Mouse (Mus musculus) heart, embryonic 13.5 days (tissue): Measurements from ENCODE around the gene Tnnt1. TPM values are rescaled to one million over a fixed set of nuclear protein-coding genes. Genes with fewer than 3 reads are reported as not detected.

Experiments used
- ATAC-seq: fragments of 200-750 bp; cut with Nextera tagmentation; 2 replicates; pipeline ENCODE4 v1.8.0; 2017; ENCODE audit warnings: moderate TSS enrichment; ENCODE audit not compliant: insufficient number of reproducible peaks, low FRiP score, low TSS enrichment; ENCODE audit errors: extremely low read depth
- H3K27ac ChIP-seq: fragments of 300-500 bp; sonication (generic); replicated peaks from 2 replicates; pipeline ENCODE4 v1.5.1; 2015; ENCODE audit warnings: moderate library complexity, mild to moderate bottlenecking, inconsistent platforms
- H3K27me3 ChIP-seq: fragments of 300-500 bp; sonication (generic); replicated peaks from 2 replicates; pipeline ENCODE4 v1.6.1; 2015; ENCODE audit warnings: mild to moderate bottlenecking, inconsistent platforms
- H3K36me3 ChIP-seq: fragments of 300-500 bp; sonication (generic); 2 replicates; pipeline ENCODE4 v1.6.1; 2015; ENCODE audit warnings: mild to moderate bottlenecking, inconsistent platforms
- H3K4me1 ChIP-seq: fragments of 300-500 bp; sonication (generic); 2 replicates; pipeline ENCODE4 v1.6.1; 2015; ENCODE audit warnings: inconsistent platforms
- H3K4me2 ChIP-seq: fragments of 300-500 bp; sonication (generic); 2 replicates; pipeline ENCODE4 v1.6.1; 2015; ENCODE audit warnings: inconsistent platforms, mild to moderate bottlenecking, moderate library complexity
- H3K4me3 ChIP-seq: fragments of 300-500 bp; sonication (generic); 2 replicates; pipeline ENCODE4 v1.5.1; 2015; ENCODE audit warnings: moderate library complexity, mild to moderate bottlenecking, inconsistent platforms
- H3K9ac ChIP-seq: fragments of 300-500 bp; sonication (generic); 2 replicates; pipeline ENCODE4 v1.6.1; 2015; ENCODE audit warnings: inconsistent platforms, mild to moderate bottlenecking, moderate library complexity
- H3K9me3 ChIP-seq: fragments of 300-500 bp; sonication (generic); 2 replicates; pipeline ENCODE4 v1.6.1; 2016; ENCODE audit warnings: inconsistent platforms
- WGBS: fragments of 180-500 bp; shearing (Covaris S2); methylation state at CpG from one replicate; pipeline ENCODE4 v1.1.7; 2015; ENCODE audit warnings: mixed read lengths; 5-methylcytosine and 5-hydroxymethylcytosine counted together
- polyA plus RNA-seq: library from polyadenylated mRNA; unstranded; fragments of >200 nt; fragmentation: Nextera tagmentation; extraction: Ambion mirVana; gene quantifications from 2 replicates; pipeline ENCODE4 v1.2.1, GENCODE M21; 2015

Gene Tnnt1
- polyA plus RNA-seq = 610 and 755 TPM in 2 replicates

DNA sequence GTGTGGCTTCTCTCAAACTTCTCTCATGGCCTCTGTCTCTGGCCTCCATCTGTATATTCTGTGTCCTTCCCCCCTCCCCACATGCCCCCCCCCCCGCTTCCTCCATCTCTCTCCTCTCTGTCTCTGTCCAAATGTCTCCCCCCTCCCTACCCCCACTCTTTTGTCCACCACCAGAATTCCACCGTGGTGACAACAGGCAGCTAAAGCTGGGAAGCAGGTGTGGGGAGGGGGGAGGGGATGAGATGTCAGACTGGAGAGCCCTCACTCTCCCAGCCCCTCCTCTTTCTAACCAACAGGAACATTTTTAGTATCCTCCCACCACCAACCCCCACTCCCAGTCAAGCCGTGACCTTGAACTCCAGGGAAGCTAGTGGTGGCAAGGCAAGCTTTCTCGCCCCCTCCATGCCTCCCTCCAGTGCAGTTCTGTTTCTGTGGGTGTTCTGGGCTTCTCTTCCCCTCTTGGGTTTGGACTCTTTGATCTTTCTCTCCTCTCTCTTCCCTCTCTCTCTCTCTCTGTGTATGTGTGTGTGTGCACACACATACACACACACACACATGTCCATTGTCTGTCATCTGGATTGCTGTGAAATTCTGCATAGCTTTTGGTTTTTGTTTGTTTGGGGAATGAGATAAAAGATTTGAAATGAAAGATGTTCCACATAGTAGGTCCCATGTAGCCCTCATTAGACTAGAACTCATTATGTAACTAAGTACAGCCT, at the start of gene Tnnt1:
Tnnt1 (minus strand) TSS at position 51 of the 719 bp plus-strand sequence.
- H3K9ac ChIP-seq = peak within 1 kb of the TSS; percentile 78
- H3K36me3 ChIP-seq = peaks cover 31% of the 10 kb centered on the region

GRCm38 (mm10) chr7:4562660-4563059, 46.5 kb upstream of the Tnnt1 start:
- Histone ChIP-seq H3K27me3 (0 out of 2 replicates have a peak, but pooled peaks cover under 1% of the 10 kb centered on the region), H3K36me3 (no peaks in the 10 kb centered on the region), H3K4me1 (no peaks in the 10 kb centered on the region), H3K4me2 (no peak overlapping the region), H3K9ac (no peak overlapping the region), H3K27ac (no peak overlapping the region), H3K4me3 (no peak overlapping the region), H3K9me3 (no peaks in the 10 kb centered on the region)
- WGBS = 89% methylated on average over 3 of the region's 3 CpGs
- no peak for ATAC-seq

More for the DNA sequence above, at the start of gene Tnnt1:
- no peaks in the 10 kb centered on the region for H3K9me3 ChIP-seq
- peak within 1 kb of the TSS; percentile 93 for H3K27ac ChIP-seq
- peak within 1 kb of the TSS; percentile 63 for H3K4me2 ChIP-seq
- H3K4me1 ChIP-seq = peaks cover 88% of the 10 kb centered on the region
- H3K4me3 ChIP-seq = peak within 1 kb of the TSS; percentile 38
- no peaks in the 10 kb centered on the region for H3K27me3 ChIP-seq
- peak; percentile 49; the same call in 1 of the 2 replicates for ATAC-seq
- WGBS = 11% methylated on average over 4 of the region's 4 CpGs

- no peaks in the 10 kb centered on the region for H3K9me3 ChIP-seq
- peaks cover 33% of the 10 kb centered on the region for H3K27me3 ChIP-seq
- H3K4me1 ChIP-seq = no peaks in the 10 kb centered on the region
- no peak overlapping the region for H3K27ac ChIP-seq
- H3K9ac ChIP-seq = no peak overlapping the region
- H3K36me3 ChIP-seq = no peaks in the 10 kb centered on the region
- H3K4me2 ChIP-seq = no peak overlapping the region
- 58% methylated on average over 6 of the region's 6 CpGs for WGBS
- H3K4me3 ChIP-seq = no peak overlapping the region
- no peak for ATAC-seq
Observed at GRCm38 (mm10) chr7:4557167-4557560, 41.0 kb upstream of the Tnnt1 start.

DNA sequence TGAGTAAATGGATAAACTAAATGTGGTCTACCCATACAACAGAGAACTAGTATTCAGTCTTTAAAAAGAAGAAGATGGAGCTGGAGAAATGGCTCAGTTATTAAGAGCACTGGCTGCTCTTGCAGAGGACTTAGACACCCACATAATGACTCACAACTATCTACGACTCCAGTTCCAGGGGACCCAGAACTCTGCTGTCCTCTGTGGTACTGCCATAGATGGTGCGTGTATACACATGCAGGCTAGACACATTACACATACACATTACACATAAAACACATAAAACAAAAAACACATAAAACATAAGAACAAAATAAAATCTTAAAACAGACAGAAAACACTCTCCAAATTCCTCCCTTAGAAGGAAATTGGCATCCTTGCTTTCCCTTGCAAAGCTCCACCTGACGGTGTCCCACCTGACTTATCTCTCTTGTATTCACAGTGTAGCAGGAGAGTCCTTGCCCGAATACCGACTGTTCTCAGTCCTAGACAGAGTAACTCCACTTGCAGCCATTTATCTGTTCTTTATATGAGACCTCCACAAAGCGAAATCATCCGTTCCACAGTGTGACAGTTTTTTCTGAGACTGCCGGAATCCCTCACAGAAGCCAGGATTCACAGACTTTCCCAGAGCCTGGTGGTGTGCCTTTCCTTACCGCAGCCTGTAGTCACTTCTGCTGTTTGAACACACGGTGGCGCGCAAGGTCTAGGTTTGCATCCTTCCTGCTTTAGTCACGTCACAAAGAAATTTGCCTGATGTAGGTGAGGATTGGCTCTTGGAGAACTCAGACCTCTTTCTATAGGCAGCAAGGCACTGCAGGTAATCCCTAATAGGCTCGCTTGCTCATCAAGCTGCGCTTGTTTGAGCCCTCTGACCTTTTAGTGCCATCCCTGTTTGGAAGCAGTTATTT, 40.3 kb upstream of the Tnnt1 start:
- Histone ChIP-seq H3K36me3 (no peaks in the 10 kb centered on the region), H3K9me3 (no peaks in the 10 kb centered on the region), H3K27ac (no peak overlapping the region), H3K27me3 (peaks cover 33% of the 10 kb centered on the region), H3K9ac (no peak overlapping the region), H3K4me2 (no peak overlapping the region), H3K4me1 (no peaks in the 10 kb centered on the region), H3K4me3 (no peak overlapping the region)
- ATAC-seq = no peak
- WGBS = 20% methylated on average over 15 of the region's 15 CpGs

DNA sequence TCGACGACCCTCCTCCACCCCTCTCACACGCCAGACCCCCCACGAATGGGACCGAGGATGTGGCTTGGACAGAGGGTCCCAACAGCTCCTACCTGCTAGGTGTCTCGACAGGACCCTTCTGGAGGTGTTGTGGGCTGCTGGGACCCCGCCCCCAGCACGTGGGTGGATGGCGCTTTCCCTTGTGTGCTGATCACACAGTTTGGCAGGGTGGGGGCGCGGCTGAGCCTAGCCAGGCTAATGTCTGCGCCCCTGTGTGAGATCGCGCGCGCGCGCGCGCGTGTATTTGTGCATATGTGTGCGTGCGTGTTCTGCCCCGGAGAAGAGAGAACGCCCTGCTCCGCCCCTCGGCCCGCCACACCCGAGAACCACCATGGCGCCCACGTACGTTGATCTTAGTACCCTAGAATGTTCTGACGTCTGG, 31.0 kb upstream of the Tnnt1 start, which contains the start of gene Syt5:
Syt5 (minus strand) TSS at position 321 of the 421 bp plus-strand sequence.
- H3K9ac ChIP-seq = peak within 1 kb of the TSS; percentile 44
- ATAC-seq = no peak
- 11% methylated on average over 33 of the region's 33 CpGs for WGBS

GRCm38 (mm10) chr7:4546591-4547131, 30.5 kb upstream of the Tnnt1 start:
- Histone ChIP-seq H3K27ac (no peak overlapping the region), H3K9me3 (no peaks in the 10 kb centered on the region), H3K9ac (peak overlapping the region; percentile 3; the same call in 1 of the 2 replicates), H3K4me3 (peak overlapping the region; percentile 40), H3K4me2 (peak overlapping the region; percentile 65), H3K4me1 (peaks cover 12% of the 10 kb centered on the region), H3K36me3 (no peaks in the 10 kb centered on the region), H3K27me3 (peaks cover 45% of the 10 kb centered on the region)
- 2% methylated on average over 26 of the region's 26 CpGs for WGBS
- ATAC-seq = 0 out of 2 replicates have a peak, but pooled peaks have one; percentile 12

More for the DNA sequence above, 31.0 kb upstream of the Tnnt1 start, which contains the start of gene Syt5:
- Histone ChIP-seq H3K4me2 (peak within 1 kb of the TSS; percentile 65), H3K9me3 (no peaks in the 10 kb centered on the region), H3K27me3 (peaks cover 42% of the 10 kb centered on the region), H3K36me3 (no peaks in the 10 kb centered on the region), H3K4me3 (peak within 1 kb of the TSS; percentile 40), H3K4me1 (peaks cover 12% of the 10 kb centered on the region), H3K27ac (no peak within 1 kb of the TSS)

GRCm38 (mm10) chr7:4546050-4546449, 29.9 kb upstream of the Tnnt1 start:
- no peak overlapping the region for H3K9ac ChIP-seq
- H3K4me3 ChIP-seq = peak overlapping the region; percentile 40
- H3K36me3 ChIP-seq = no peaks in the 10 kb centered on the region
- H3K4me2 ChIP-seq = peak overlapping the region; percentile 65; the same call in 1 of the 2 replicates
- peaks cover 12% of the 10 kb centered on the region for H3K4me1 ChIP-seq
- H3K27me3 ChIP-seq = peaks cover 45% of the 10 kb centered on the region
- 61% methylated on average over 15 of the region's 15 CpGs for WGBS
- H3K9me3 ChIP-seq = no peaks in the 10 kb centered on the region
- no peak overlapping the region for H3K27ac ChIP-seq
- ATAC-seq = no peak

DNA sequence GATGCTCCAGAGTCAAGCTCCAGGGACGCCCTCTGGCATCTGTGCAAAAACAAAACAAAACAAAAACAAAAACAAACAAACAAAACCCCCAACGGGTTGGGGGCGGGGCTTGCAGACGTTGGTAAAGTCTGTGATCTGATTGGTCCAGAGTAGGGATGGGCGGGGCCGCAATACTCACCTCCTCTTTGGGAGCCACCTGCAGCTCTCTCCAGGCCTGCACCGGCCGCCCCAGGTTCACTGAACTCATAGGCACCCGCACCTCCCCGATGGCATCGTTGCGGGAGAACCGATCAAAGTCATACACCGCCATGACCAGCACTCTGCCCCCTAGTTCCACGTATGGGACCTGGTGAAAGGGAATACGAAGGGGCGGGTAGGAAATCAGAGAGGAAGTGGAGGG, 25.8 kb upstream of the Tnnt1 start:
- H3K4me1 ChIP-seq = peaks cover 8% of the 10 kb centered on the region
- no peak overlapping the region for H3K27ac ChIP-seq
- 26% methylated on average over 17 of the region's 17 CpGs for WGBS
- H3K4me2 ChIP-seq = no peak overlapping the region
- H3K36me3 ChIP-seq = no peaks in the 10 kb centered on the region
- no peak overlapping the region for H3K4me3 ChIP-seq
- H3K27me3 ChIP-seq = peaks cover 37% of the 10 kb centered on the region
- no peaks in the 10 kb centered on the region for H3K9me3 ChIP-seq
- no peak overlapping the region for H3K9ac ChIP-seq
- ATAC-seq = peak; percentile 69; the same call in 1 of the 2 replicates

DNA sequence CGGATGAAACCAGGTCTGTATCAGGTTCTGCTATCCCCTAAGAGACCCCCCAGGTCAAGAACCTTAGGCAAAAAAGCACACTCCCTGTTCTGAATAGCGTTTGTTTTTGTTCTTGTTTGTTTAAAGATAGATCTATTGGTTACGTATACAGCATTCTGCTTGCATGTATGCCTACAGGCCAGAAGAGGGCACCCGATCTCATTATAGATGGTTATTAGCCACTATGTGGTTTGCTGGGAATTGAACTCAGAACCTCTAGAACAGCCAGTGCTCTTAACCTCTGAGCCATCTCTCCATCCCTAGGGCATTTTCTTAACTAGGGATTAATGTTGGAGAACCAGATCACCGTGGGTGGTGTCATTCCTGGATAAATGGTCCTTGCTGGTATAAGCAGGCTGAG, 25.2 kb upstream of the Tnnt1 start:
- no peak overlapping the region for H3K4me2 ChIP-seq
- 54% methylated on average over 5 of the region's 5 CpGs for WGBS

GRCm38 (mm10) chr7:4539019-4539418, 22.8 kb upstream of the Tnnt1 start:
- Histone ChIP-seq H3K9ac (no peak overlapping the region), H3K36me3 (no peaks in the 10 kb centered on the region), H3K4me2 (no peak overlapping the region), H3K27ac (no peak overlapping the region), H3K9me3 (no peaks in the 10 kb centered on the region), H3K4me3 (no peak overlapping the region), H3K27me3 (peaks cover 33% of the 10 kb centered on the region), H3K4me1 (no peaks in the 10 kb centered on the region)
- WGBS = 89% methylated on average over 2 of the region's 2 CpGs
- no peak for ATAC-seq

More for the DNA sequence above, 25.2 kb upstream of the Tnnt1 start:
- no peak overlapping the region for H3K27ac ChIP-seq
- no peak for ATAC-seq
- no peak overlapping the region for H3K9ac ChIP-seq
- no peaks in the 10 kb centered on the region for H3K9me3 ChIP-seq
- peaks cover 1% of the 10 kb centered on the region; the same call in 1 of the 2 replicates for H3K4me1 ChIP-seq
- H3K36me3 ChIP-seq = no peaks in the 10 kb centered on the region
- H3K4me3 ChIP-seq = no peak overlapping the region
- peaks cover 34% of the 10 kb centered on the region for H3K27me3 ChIP-seq

- no peak overlapping the region for H3K27ac ChIP-seq
- H3K4me1 ChIP-seq = no peaks in the 10 kb centered on the region
- no peak overlapping the region for H3K4me2 ChIP-seq
- peaks cover 26% of the 10 kb centered on the region for H3K27me3 ChIP-seq
- ATAC-seq = no peak
- H3K9me3 ChIP-seq = no peaks in the 10 kb centered on the region
- H3K36me3 ChIP-seq = no peaks in the 10 kb centered on the region
- no peak overlapping the region for H3K9ac ChIP-seq
- 55% methylated on average over 4 of the region's 4 CpGs for WGBS
- no peak overlapping the region for H3K4me3 ChIP-seq
Observed at GRCm38 (mm10) chr7:4537181-4537580, 21.0 kb upstream of the Tnnt1 start.
